Mouse (Mus musculus): ENCODE results near the gene Adat2.

DNA sequence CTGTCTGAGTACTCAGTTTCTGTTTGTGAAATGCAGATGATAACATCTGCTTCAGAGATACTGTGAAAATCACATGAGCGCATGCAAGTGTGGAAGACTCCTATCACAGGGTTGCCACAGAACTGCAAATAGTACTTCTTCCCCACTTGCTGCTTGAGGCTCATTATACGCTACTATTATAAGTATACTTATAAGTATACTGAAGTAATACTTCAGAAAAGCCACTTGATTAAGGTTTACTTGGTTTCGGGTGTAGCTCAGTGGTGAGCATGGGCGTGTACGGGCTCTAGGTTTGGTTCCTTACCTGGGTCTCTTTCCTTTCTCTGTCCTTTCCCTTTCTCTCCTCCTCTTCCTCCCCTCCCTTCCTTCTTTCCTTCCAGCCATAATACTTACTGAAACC is 11.0 kb upstream of the Adat2 start:
- no peak for TF ChIP-seq EP300 (optimal IDR thresholded peaks at IDR 0.05)
- TF ChIP-seq CTCF (IDR thresholded peaks at IDR 0.05; ENCODE audit: low read depth): no peak
